Mouse (Mus musculus) small intestine, adult 2 months (tissue): ENCODE data around the gene Mdm4. TPM values are rescaled to one million over a fixed set of nuclear protein-coding genes. Genes with fewer than 3 reads are reported as not detected.
"Not testable (repeated sequence)": the region's sequence is repeated elsewhere in the genome, so short reads cannot be mapped to it uniquely, and the experiment has no call there.

Experiments used
- H3K27ac ChIP-seq: fragments of 200-500 bp; 2 replicates; pipeline ENCODE4 v1.5.1; 2012; ENCODE audit warnings: low read depth, low read length, control low read depth, inconsistent platforms; ENCODE audit not compliant: insufficient read depth
- H3K27me3 ChIP-seq: fragments of 200-500 bp; 2 replicates; pipeline ENCODE4 v1.6.1; 2012; ENCODE audit warnings: mild to moderate bottlenecking, moderate library complexity, low read length, inconsistent platforms; ENCODE audit not compliant: control insufficient read depth, insufficient read depth
- H3K36me3 ChIP-seq: fragments of 200-500 bp; 2 replicates; pipeline ENCODE4 v1.6.1; 2012; ENCODE audit warnings: mild to moderate bottlenecking, low read length, control low read depth, inconsistent platforms; ENCODE audit not compliant: control insufficient read depth, insufficient read depth
- H3K4me1 ChIP-seq: fragments of 200-500 bp; 2 replicates; pipeline ENCODE4 v1.6.1; 2012; ENCODE audit warnings: low read length, inconsistent platforms, mixed read lengths; ENCODE audit not compliant: control insufficient read depth, insufficient read depth, insufficient read length
- H3K4me3 ChIP-seq: fragments of 200-500 bp; 2 replicates; pipeline ENCODE4 v1.5.1; 2012; ENCODE audit warnings: low read depth, mild to moderate bottlenecking, control low read depth, inconsistent platforms, low read length, moderate library complexity
- CTCF ChIP-seq: fragments of 200-500 bp; IDR thresholded peaks from 2 replicates; pipeline ENCODE4 v1.5.1; 2012; ENCODE audit warnings: low read depth, mild to moderate bottlenecking, control low read depth, inconsistent platforms, low read length, moderate library complexity, mixed read lengths; ENCODE audit not compliant: insufficient replicate concordance, insufficient read length; ENCODE audit errors: extremely low read depth
- POLR2A ChIP-seq: fragments of 200-500 bp; IDR thresholded peaks from 2 replicates; pipeline ENCODE4 v1.6.1; 2012; ENCODE audit warnings: low read depth, mild to moderate bottlenecking, control low read depth, inconsistent platforms, low read length, moderate library complexity
- WGBS: fragments of 180-500 bp; shearing (Covaris S2); methylation state at CpG from one replicate; pipeline ENCODE4 v1.1.7; 2018; 5-methylcytosine and 5-hydroxymethylcytosine counted together
- polyA plus RNA-seq: library from polyadenylated mRNA; depleted of rRNA; stranded (reverse); fragments of >200 nt; gene quantifications from 2 replicates; pipeline ENCODE4 v1.2.3, GENCODE M21; 2012

The Mdm4 gene
- polyA plus RNA-seq, 1 experiment, result 11.2 TPM

- 89% methylated on average over 7 of the region's 7 CpGs for WGBS
- Histone ChIP-seq H3K36me3 (peaks cover 65% of the 10 kb centered on the region), H3K4me1 (no peaks in the 10 kb centered on the region), H3K4me3 (no peak overlapping the region), H3K27ac (no peak overlapping the region), H3K27me3 (no peaks in the 10 kb centered on the region)
- no peak for TF ChIP-seq POLR2A
- no peak for TF ChIP-seq CTCF
Measured at GRCm38 (mm10) chr1:132991580-132991979, 38.8 kb downstream of the Mdm4 start.

GRCm38 (mm10) chr1:132990733-132991132 lies 39.6 kb downstream of the Mdm4 start:
- H3K27ac ChIP-seq, result no peak overlapping the region
- peaks cover 60% of the 10 kb centered on the region for H3K36me3 ChIP-seq
- WGBS, result 98% methylated on average over 3 of the region's 3 CpGs
- no peaks in the 10 kb centered on the region for H3K27me3 ChIP-seq
- TF ChIP-seq POLR2A (no peak), CTCF (no peak)
- no peak overlapping the region for H3K4me3 ChIP-seq
- no peaks in the 10 kb centered on the region for H3K4me1 ChIP-seq

GRCm38 (mm10) chr1:132988556-132989459 lies 41.6 kb downstream of the Mdm4 start:
- 76% methylated on average over 12 of the region's 12 CpGs for WGBS
- H3K4me1 ChIP-seq, H3K27me3 ChIP-seq, H3K4me3 ChIP-seq, H3K27ac ChIP-seq: not testable (repeated sequence)
- H3K36me3 ChIP-seq, result peaks cover 60% of the 10 kb centered on the region

DNA sequence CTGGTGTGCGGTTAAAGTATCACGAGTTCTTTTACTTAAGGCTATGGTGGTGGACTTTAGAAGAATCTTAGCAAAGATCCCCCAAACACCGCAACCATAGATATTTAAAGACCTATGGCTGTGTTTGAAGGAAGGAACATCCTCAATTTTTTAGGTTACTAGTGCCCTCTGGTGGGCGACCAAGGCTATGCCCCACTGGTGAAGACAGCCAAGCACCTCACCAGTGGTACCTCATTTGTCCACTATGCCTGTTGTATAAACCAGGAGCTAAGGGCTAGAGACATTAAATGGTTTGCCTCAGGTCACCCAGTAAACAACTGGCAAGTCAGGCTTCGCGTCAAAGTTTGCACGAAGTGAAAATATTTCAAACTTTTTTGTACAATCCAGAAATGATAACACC lies 47.6 kb downstream of the Mdm4 start:
- H3K27ac ChIP-seq, result no peak overlapping the region
- TF ChIP-seq CTCF (peak; percentile 56; the same call in 1 of the 2 replicates), POLR2A (no peak)
- peaks cover 32% of the 10 kb centered on the region for H3K36me3 ChIP-seq
- 68% methylated on average over 7 of the region's 7 CpGs for WGBS
- no peaks in the 10 kb centered on the region for H3K27me3 ChIP-seq
- no peak overlapping the region for H3K4me3 ChIP-seq
- no peaks in the 10 kb centered on the region for H3K4me1 ChIP-seq

DNA sequence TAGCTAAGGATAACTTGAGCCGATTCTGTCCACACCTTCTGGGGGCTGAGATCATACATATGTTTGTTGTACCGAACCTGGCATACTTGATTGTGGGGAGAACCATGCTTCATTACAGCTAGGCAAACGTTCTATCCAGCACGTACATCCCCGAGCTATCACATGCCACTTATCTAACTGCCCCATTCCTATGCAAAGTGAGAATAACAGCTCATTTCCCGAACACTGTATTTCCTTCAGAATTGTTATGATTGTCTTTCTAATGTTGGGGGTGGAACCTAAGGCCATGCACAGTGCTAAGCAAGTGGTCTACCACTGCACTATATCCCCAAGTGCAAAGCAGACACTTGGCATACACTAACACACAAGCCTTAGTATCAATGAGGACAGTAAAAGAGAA lies 49.1 kb downstream of the Mdm4 start:
- Histone ChIP-seq H3K27ac (no peak overlapping the region), H3K4me1 (no peaks in the 10 kb centered on the region), H3K36me3 (peaks cover 24% of the 10 kb centered on the region), H3K4me3 (no peak overlapping the region), H3K27me3 (no peaks in the 10 kb centered on the region)
- 90% methylated on average over 6 of the region's 6 CpGs for WGBS
- TF ChIP-seq CTCF (no peak), POLR2A (no peak)

DNA sequence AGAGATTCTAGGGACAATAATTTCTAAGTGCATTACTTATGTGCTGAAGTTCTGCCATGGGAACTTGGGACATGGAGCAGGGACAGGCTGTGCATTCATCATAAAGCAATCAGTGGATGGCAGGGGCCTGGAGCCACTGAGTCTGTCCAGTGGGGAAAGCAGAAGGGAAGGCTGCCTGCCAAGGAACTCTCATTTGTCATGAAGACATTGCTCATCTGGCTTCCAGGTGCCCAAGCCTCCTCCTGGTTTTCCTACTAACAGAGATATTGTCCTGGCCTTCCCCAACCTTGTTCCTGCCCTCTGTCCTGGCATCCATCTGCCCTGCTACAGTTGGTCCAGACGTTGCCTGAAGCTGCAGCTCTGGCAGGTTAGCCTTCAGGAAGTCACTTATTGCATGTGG lies 53.0 kb downstream of the Mdm4 start:
- Histone ChIP-seq H3K27ac (no peak overlapping the region), H3K4me1 (no peaks in the 10 kb centered on the region), H3K36me3 (0 out of 2 replicates have a peak, but pooled peaks cover 3% of the 10 kb centered on the region), H3K4me3 (no peak overlapping the region), H3K27me3 (no peaks in the 10 kb centered on the region)
- 61% methylated on average over 1 of the region's 1 CpGs for WGBS
- TF ChIP-seq CTCF, result no peak

DNA sequence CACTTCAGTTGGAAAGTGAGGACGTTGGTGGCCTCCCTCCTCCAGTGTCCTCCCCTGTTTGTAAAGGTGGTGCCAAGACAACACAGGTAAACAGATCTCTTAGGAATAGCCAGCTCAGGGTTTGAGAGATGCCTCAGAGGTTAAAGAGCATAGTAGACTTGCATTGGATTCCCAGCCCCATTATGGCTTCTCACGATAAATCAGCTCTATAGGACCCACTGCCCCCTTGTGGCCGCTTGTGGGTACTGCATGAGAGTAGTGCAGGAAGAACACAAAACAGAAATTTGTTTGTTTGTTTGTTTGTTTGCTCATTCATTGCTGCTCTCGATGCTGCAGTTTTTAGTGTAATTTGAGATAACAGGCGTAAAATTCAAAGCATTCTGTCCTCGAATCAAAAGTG lies 61.7 kb downstream of the Mdm4 start:
- TF ChIP-seq POLR2A (no peak), CTCF (peak; percentile 75; the same call in 1 of the 2 replicates)
- Histone ChIP-seq H3K4me1 (no peaks in the 10 kb centered on the region), H3K4me3 (no peak overlapping the region), H3K36me3 (no peaks in the 10 kb centered on the region), H3K27ac (no peak overlapping the region), H3K27me3 (no peaks in the 10 kb centered on the region)
- WGBS, result 27% methylated on average over 6 of the region's 6 CpGs
